Mouse (Mus musculus) lung, embryonic 16.5 days (tissue): ENCODE data around the gene Dand5. TPM values are rescaled to one million over a fixed set of nuclear protein-coding genes. Genes with fewer than 3 reads are reported as not detected.
A peak's percentile ranks its signal among the peaks of the same experiment; 100 is the strongest.
"Not testable (repeated sequence)": the region's sequence is repeated elsewhere in the genome, so short reads cannot be mapped to it uniquely, and the experiment has no call there.

Experiments used
- ATAC-seq: fragments of 200-750 bp; cut with Nextera tagmentation; 2 replicates; pipeline ENCODE4 v1.8.0; 2017; ENCODE audit warnings: low read depth, mild to moderate bottlenecking, moderate library complexity
- H3K27ac ChIP-seq: fragments of 300-500 bp; sonication (generic); 2 replicates; pipeline ENCODE4 v1.5.1; 2014; ENCODE audit warnings: mild to moderate bottlenecking, control low read depth, low read length
- H3K27me3 ChIP-seq: fragments of 300-500 bp; sonication (generic); 2 replicates; pipeline ENCODE4 v1.6.1; 2014; ENCODE audit warnings: low read depth, low read length, mixed read lengths; ENCODE audit not compliant: control insufficient read depth, insufficient read depth
- H3K36me3 ChIP-seq: fragments of 300-500 bp; sonication (generic); 2 replicates; pipeline ENCODE4 v1.6.1; 2014; ENCODE audit warnings: low read length; ENCODE audit not compliant: control insufficient read depth, insufficient read depth
- H3K4me1 ChIP-seq: fragments of 300-500 bp; sonication (generic); replicated peaks from 2 replicates; pipeline ENCODE4 v1.6.1; 2014; ENCODE audit warnings: low read length, mixed read lengths; ENCODE audit not compliant: control insufficient read depth, insufficient read depth
- H3K4me2 ChIP-seq: fragments of 300-500 bp; sonication (generic); 2 replicates; pipeline ENCODE4 v1.6.1; 2014; ENCODE audit warnings: low read depth, low read length, control low read depth
- H3K4me3 ChIP-seq: fragments of 300-500 bp; sonication (generic); 2 replicates; pipeline ENCODE4 v1.5.1; 2014; ENCODE audit warnings: mild to moderate bottlenecking, low read length, control low read depth
- H3K9ac ChIP-seq: fragments of 300-500 bp; sonication (generic); 2 replicates; pipeline ENCODE4 v1.6.1; 2014; ENCODE audit warnings: low read length, control low read depth
- H3K9me3 ChIP-seq: fragments of 300-500 bp; sonication (generic); 2 replicates; pipeline ENCODE4 v1.6.1; 2016; ENCODE audit warnings: low read length; ENCODE audit not compliant: control insufficient read depth
- WGBS: fragments of 180-500 bp; shearing (Covaris S2); extraction: QIAGEN DNeasy Blood & Tissue Kit; methylation state at CpG from one replicate; pipeline ENCODE4 v1.1.7; 2014; 5-methylcytosine and 5-hydroxymethylcytosine counted together
- polyA plus RNA-seq: library from polyadenylated mRNA; unstranded; fragments of >200 nt; fragmentation: Nextera tagmentation; extraction: Ambion mirVana; gene quantifications from 2 replicates; pipeline ENCODE4 v1.2.1, GENCODE M21; 2015

The Dand5 gene
- polyA plus RNA-seq, 1 experiment from 2014 or later = 6.3 TPM

DNA sequence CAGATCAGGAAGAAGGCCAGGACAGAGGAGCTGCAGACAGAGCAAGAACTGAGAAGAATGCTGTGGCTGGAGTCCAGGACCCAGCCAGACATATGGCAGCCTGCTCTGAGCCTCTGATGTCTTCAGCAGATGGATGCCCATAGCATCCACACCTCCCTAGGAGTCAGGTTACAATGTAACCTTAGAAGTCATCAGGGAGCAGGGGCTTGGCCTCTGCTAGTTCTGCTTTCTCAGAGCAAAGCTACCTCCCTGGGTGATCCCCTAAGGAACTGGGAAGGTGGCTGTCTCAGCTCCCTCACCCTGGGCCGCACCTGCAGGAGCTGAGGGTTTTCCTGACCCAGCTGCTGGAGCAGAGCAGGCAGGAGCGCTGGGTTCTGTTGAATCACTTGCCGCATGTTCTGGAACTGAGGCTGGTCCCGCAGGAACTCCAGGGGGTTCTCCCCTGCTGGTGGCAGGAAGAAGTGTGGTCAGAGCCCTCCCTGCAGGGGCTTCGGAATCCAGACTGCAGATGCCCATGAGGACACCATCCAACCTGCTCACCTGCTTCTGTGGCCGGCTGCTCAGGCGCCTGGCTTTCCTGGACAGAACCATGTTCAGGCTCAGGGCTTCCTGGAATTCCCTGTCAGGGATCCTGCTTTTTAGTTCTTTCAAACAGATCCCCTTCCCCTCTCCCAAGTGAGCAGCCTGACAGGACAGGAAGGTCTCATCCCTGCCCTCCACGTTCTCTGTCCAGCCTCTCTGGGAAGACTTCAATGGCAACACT is 14.7 kb upstream of the Dand5 start:
- H3K4me1 ChIP-seq = peaks cover 24% of the 10 kb centered on the region
- H3K27ac ChIP-seq = no peak overlapping the region
- H3K4me3 ChIP-seq = no peak overlapping the region
- H3K9ac ChIP-seq = no peak overlapping the region
- ATAC-seq = no peak
- H3K9me3 ChIP-seq = no peaks in the 10 kb centered on the region
- WGBS = 46% methylated on average over 8 of the region's 8 CpGs
- H3K36me3 ChIP-seq = peaks cover 38% of the 10 kb centered on the region
- H3K27me3 ChIP-seq = no peaks in the 10 kb centered on the region
- H3K4me2 ChIP-seq = no peak overlapping the region

GRCm38 (mm10) chr8:84834866-84835855 is 12.5 kb upstream of the Dand5 start:
- Histone ChIP-seq H3K9ac (peak overlapping the region; percentile 36; the same call in 1 of the 2 replicates), H3K4me3 (no peak overlapping the region), H3K36me3 (peaks cover 29% of the 10 kb centered on the region; the same call in 1 of the 2 replicates), H3K4me2 (no peak overlapping the region), H3K27ac (peak overlapping the region; percentile 37), H3K9me3 (no peaks in the 10 kb centered on the region), H3K27me3 (no peaks in the 10 kb centered on the region), H3K4me1 (peaks cover 24% of the 10 kb centered on the region)
- ATAC-seq = peak; percentile 65
- WGBS = 45% methylated on average over 10 of the region's 10 CpGs

GRCm38 (mm10) chr8:84834002-84834865 is 11.6 kb upstream of the Dand5 start:
- 83% methylated on average over 19 of the region's 19 CpGs for WGBS
- no peak for ATAC-seq
- Histone ChIP-seq H3K36me3 (peaks cover 29% of the 10 kb centered on the region; the same call in 1 of the 2 replicates), H3K4me2 (no peak overlapping the region), H3K9ac (no peak overlapping the region), H3K27ac (peak overlapping the region; percentile 36), H3K4me1 (peaks cover 19% of the 10 kb centered on the region), H3K27me3 (no peaks in the 10 kb centered on the region), H3K9me3 (no peaks in the 10 kb centered on the region), H3K4me3 (no peak overlapping the region)

GRCm38 (mm10) chr8:84832759-84833742 is 10.4 kb upstream of the Dand5 start:
- no peaks in the 10 kb centered on the region for H3K9me3 ChIP-seq
- H3K4me1 ChIP-seq = peaks cover 18% of the 10 kb centered on the region
- peak overlapping the region; percentile 99 for H3K9ac ChIP-seq
- peak overlapping the region; percentile 90 for H3K4me3 ChIP-seq
- 46% methylated on average over 10 of the region's 10 CpGs for WGBS
- no peaks in the 10 kb centered on the region for H3K27me3 ChIP-seq
- H3K36me3 ChIP-seq = peaks cover 22% of the 10 kb centered on the region; the same call in 1 of the 2 replicates
- H3K27ac ChIP-seq = peak overlapping the region; percentile 94
- no peak for ATAC-seq
- peak overlapping the region; percentile 52 for H3K4me2 ChIP-seq

GRCm38 (mm10) chr8:84832034-84832717 is 9.6 kb upstream of the Dand5 start:
- Histone ChIP-seq H3K4me3 (peak overlapping the region; percentile 90), H3K4me1 (peaks cover 18% of the 10 kb centered on the region), H3K36me3 (peaks cover 14% of the 10 kb centered on the region; the same call in 1 of the 2 replicates), H3K27me3 (no peaks in the 10 kb centered on the region), H3K27ac (peak overlapping the region; percentile 94), H3K9me3 (no peaks in the 10 kb centered on the region), H3K4me2 (peak overlapping the region; percentile 52), H3K9ac (peak overlapping the region; percentile 99)
- under 1% methylated on average over 47 of the region's 59 CpGs for WGBS
- ATAC-seq = peak; percentile 83

DNA sequence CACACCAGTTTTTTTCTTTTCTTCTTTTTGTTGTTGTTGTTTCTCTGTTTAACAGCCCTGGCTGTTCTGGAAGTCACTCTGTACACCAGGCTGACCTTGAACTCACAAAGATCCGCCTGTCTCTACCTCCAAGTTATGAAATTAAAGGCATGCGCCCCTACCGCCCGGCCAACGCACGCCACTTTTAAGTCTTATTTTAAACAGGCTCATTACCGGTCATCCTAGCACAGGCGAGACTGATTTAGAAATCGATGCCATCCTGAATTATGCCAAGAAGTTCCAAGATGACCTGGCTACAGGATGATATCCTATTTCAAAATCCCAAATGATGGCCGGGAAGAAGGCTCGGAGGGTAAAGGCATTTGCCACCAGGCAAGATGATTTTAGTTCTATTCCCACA is 8.9 kb upstream of the Dand5 start, which contains the start of gene Gadd45gip1:
Gadd45gip1 (plus strand) TSS at position 33 of the 400 bp plus-strand sequence.
- Histone ChIP-seq H3K27me3 (no peaks in the 10 kb centered on the region), H3K9me3 (no peaks in the 10 kb centered on the region), H3K27ac (peak within 1 kb of the TSS; percentile 94), H3K36me3 (peaks cover 10% of the 10 kb centered on the region; the same call in 1 of the 2 replicates), H3K4me1 (peaks cover 18% of the 10 kb centered on the region), H3K9ac (peak within 1 kb of the TSS; percentile 99), H3K4me2 (peak within 1 kb of the TSS; percentile 52), H3K4me3 (peak within 1 kb of the TSS; percentile 90)
- ATAC-seq = no peak
- WGBS = 71% methylated on average over 11 of the region's 11 CpGs

DNA sequence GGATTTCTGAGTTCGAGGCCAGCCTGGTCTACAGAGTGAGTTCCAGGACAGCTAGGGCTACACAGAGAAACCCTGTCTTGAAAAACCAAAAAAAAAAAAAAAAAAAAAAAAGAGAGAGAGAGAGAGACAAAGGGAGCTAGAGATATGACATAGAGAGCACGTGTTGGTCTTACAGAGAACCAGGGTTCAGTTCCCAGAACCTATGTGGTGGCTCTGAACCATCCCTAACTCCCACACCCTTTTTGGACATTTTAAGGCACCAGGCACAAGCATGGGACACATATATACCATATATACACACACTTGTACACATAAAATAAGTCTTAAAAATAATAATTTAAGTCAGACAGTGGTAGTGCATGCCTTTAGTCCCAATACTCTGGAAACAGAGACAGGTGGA is 3.9 kb upstream of the Dand5 start:
- H3K4me2 ChIP-seq, H3K36me3 ChIP-seq, ATAC-seq: not testable (repeated sequence)

More for the DNA sequence above, 3.9 kb upstream of the Dand5 start:
- H3K9me3 ChIP-seq, H3K4me3 ChIP-seq, H3K27me3 ChIP-seq, H3K9ac ChIP-seq, H3K4me1 ChIP-seq, H3K27ac ChIP-seq: not testable (repeated sequence)
- WGBS = 76% methylated on average over 1 of the region's 2 CpGs
